12 mouse cellular contexts compared by ENCODE assay signal in the genomic region with DNA sequence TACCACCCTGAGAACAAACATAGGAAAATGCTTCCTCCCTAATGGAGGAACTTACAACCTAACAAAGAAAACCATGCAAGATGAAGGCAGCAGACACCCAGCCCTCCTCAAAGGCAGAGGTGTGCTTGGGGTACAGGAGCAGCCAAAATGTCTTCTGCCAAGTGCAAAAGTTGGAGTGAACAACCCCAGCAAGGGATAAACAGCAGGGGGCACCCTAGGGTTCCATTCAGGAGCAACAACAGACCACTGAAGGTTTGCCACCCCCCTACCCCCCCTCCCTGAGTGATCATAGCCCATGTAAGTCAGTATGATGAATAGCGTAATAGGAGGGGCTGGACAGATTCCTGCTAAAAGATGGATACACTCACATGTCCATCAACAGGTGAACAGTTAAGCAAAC. TPM values are rescaled to one million over a fixed set of nuclear protein-coding genes. Genes with fewer than 3 reads are reported as not detected.
A peak's percentile ranks its signal among the peaks of the same experiment; 100 is the strongest.
DNase-seq lines count a peak whose midpoint lies in the region; ATAC-seq and TF ChIP-seq lines count a peak whose summit lies in the region.
"Had no signal": no experiment of that assay in that cellular context is flagged by ENCODE, and none has a peak within 500 bp of the region (broad histone marks: within the 10 kb centered on the region; RNA-seq: fewer than 3 reads in every experiment).

No protein-coding gene starts in this region.

- TF ChIP-seq POLR2A in heart, adult 2 months (IDR thresholded peaks at IDR 0.05; ENCODE audit: insufficient read depth, low read depth, low read length): no peak
- no peak for TF ChIP-seq POLR2A in cortical plate, adult 2 months (IDR thresholded peaks at IDR 0.05; ENCODE audit: extremely low read depth, insufficient read depth, low read length)

- H3K27ac ChIP-seq in heart, adult 2 months: no peak overlapping the region
- H3K27ac ChIP-seq in midbrain, embryonic 12.5 days (replicated peaks): no peak overlapping the region
- H3K27ac ChIP-seq in midbrain, embryonic 14.5 days (replicated peaks; ENCODE audit: low read depth, low read length): no peak overlapping the region
- no peak overlapping the region for H3K27ac ChIP-seq in cortical plate, adult 2 months (ENCODE audit: insufficient read depth, low read length)
- H3K27ac ChIP-seq: heart, embryonic 13.5 days had no signal

- peak overlapping the region; percentile 82; the same call in 1 of the 2 replicates for H3K4me2 ChIP-seq in midbrain, embryonic 12.5 days (replicated peaks)
- no peak overlapping the region for H3K4me2 ChIP-seq in midbrain, embryonic 14.5 days (ENCODE audit: low read length)
- H3K4me2 ChIP-seq: heart, embryonic 13.5 days had no signal

- no peak overlapping the region for H3K4me3 ChIP-seq in heart, adult 2 months
- H3K4me3 ChIP-seq in midbrain, embryonic 12.5 days: no peak overlapping the region
- no peak overlapping the region for H3K4me3 ChIP-seq in midbrain, embryonic 14.5 days (replicated peaks; ENCODE audit: low read depth, low read length)
- H3K4me3 ChIP-seq in cortical plate, adult 2 months (ENCODE audit: insufficient read depth, low read length): no peak overlapping the region
- H3K4me3 ChIP-seq: heart, embryonic 13.5 days had no signal

- H3K4me1 ChIP-seq in heart, adult 2 months (ENCODE audit: control insufficient read depth, insufficient read depth, low read length): no peaks in the 10 kb centered on the region
- H3K4me1 ChIP-seq in midbrain, embryonic 12.5 days: peaks cover 74% of the 10 kb centered on the region
- peaks cover 47% of the 10 kb centered on the region for H3K4me1 ChIP-seq in midbrain, embryonic 14.5 days (ENCODE audit: control insufficient read depth, insufficient read depth, low read length)
- H3K4me1 ChIP-seq in cortical plate, adult 2 months (ENCODE audit: control insufficient read depth, insufficient read depth, low read length): no peaks in the 10 kb centered on the region; the same call in 1 of the 2 replicates

- TF ChIP-seq EP300 in heart, adult 2 months (IDR thresholded peaks at IDR 0.05; ENCODE audit: insufficient read depth, low read depth, low read length): no peak

- WGBS in heart, adult 2 months: 94% methylated on average over 1 of the region's 1 CpGs
- WGBS in midbrain, embryonic 12.5 days: 100% methylated on average over 1 of the region's 1 CpGs
- WGBS in midbrain, embryonic 14.5 days: 84% methylated on average over 1 of the region's 1 CpGs

- H3K9me3 ChIP-seq in midbrain, embryonic 12.5 days: no peaks in the 10 kb centered on the region
- no peaks in the 10 kb centered on the region for H3K9me3 ChIP-seq in midbrain, embryonic 14.5 days (ENCODE audit: control insufficient read depth, low read length)
- H3K9me3 ChIP-seq: heart, embryonic 13.5 days had no signal

- intact Hi-C loops in heart, adult 2 months (cut with DNase I): loop anchor here (5.0 to 10.0 kb wide), 2 partner anchors 136 to 137 kb away; partner anchors contain the start of gene 5031439G07Rik

- H3K36me3 ChIP-seq in heart, adult 2 months (ENCODE audit: control insufficient read depth, insufficient read depth, low read length): no peaks in the 10 kb centered on the region
- peaks cover 16% of the 10 kb centered on the region; the same call in 1 of the 2 replicates for H3K36me3 ChIP-seq in midbrain, embryonic 12.5 days
- H3K36me3 ChIP-seq in midbrain, embryonic 14.5 days (ENCODE audit: control insufficient read depth, insufficient read depth, low read length): no peaks in the 10 kb centered on the region
- H3K36me3 ChIP-seq: heart, embryonic 13.5 days had no signal

- no peak overlapping the region for H3K9ac ChIP-seq in heart, adult 2 months (ENCODE audit: low read depth, low read length)
- no peak overlapping the region for H3K9ac ChIP-seq in midbrain, embryonic 12.5 days (replicated peaks)
- H3K9ac ChIP-seq in midbrain, embryonic 14.5 days (replicated peaks; ENCODE audit: low read length): no peak overlapping the region
- H3K9ac ChIP-seq: heart, embryonic 13.5 days had no signal

- no peaks in the 10 kb centered on the region for H3K27me3 ChIP-seq in heart, adult 2 months (ENCODE audit: control insufficient read depth, insufficient read depth, low read length)
- no peaks in the 10 kb centered on the region for H3K27me3 ChIP-seq in midbrain, embryonic 12.5 days
- H3K27me3 ChIP-seq in midbrain, embryonic 14.5 days (ENCODE audit: control insufficient read depth, insufficient read depth, low read length): no peaks in the 10 kb centered on the region

- no peak for DNase-seq in heart, adult 2 months
- no peak for DNase-seq in heart, adult 18-20 months
- DNase-seq in midbrain, embryonic 14.5 days: no peak
- DNase-seq in A20 (ENCODE audit: low read depth, low spot score): peak; percentile 35
- DNase-seq: cerebellum, adult 2 months; gastrocnemius, postnatal 25 days; kidney, adult 8-10 months; lung, adult 2 months had no signal

- TF ChIP-seq CTCF in heart, adult 2 months (IDR thresholded peaks at IDR 0.05): peak; percentile 31
- peak; percentile 10; the same call in 1 of the 2 replicates for TF ChIP-seq CTCF in cortical plate, adult 2 months (IDR thresholded peaks at IDR 0.05; ENCODE audit: extremely low read depth, insufficient read depth, low read length)

- no peak for ATAC-seq in midbrain, embryonic 12.5 days (ENCODE audit: low FRiP score, low read depth)
- no peak for ATAC-seq in midbrain, embryonic 14.5 days (ENCODE audit: low FRiP score, low TSS enrichment)
- no peak for ATAC-seq in frontal cortex, adult (ENCODE audit: low TSS enrichment)

- peaks cover 3% of the 10 kb centered on the region; the same call in 1 of the 2 replicates for H3K79me2 ChIP-seq in heart, adult 2 months (replicated peaks; ENCODE audit: control insufficient read depth, insufficient read depth, low read length)

RNA-seq across cellular contexts. Expression of gene Phf21b, which starts 5.5 kb away (rescaled TPM):
- 1 to 10 TPM; 1.1 TPM for total RNA-seq in heart, adult 2 months (2021)
- 3.3 and 4.1 TPM in 2 replicates for polyA plus RNA-seq in heart, adult 2 months (2012; rRNA removed)
- total RNA-seq in heart, adult 18-20 months (2021): 1 to 10 TPM in 1 of 2 experiments, under 1 TPM in 1; 0.92 to 1.9 TPM
- polyA plus RNA-seq in midbrain, embryonic 12.5 days (2016; fragmentation: Nextera tagmentation; extraction: Ambion mirVana): 21.6 and 22.3 TPM in 2 replicates
- 21.7 and 27.4 TPM in 2 replicates for polyA plus RNA-seq in midbrain, embryonic 14.5 days (2014; fragmentation: Nextera tagmentation; extraction: Ambion mirVana)
- polyA plus RNA-seq in cortical plate, adult 2 months (2012; rRNA removed): 22.9 and 30.1 TPM in 2 replicates
